Mouse (Mus musculus): Measurements from ENCODE around the gene Fam187a. TPM values are rescaled to one million over a fixed set of nuclear protein-coding genes. Genes with fewer than 3 reads are reported as not detected.

Gene Fam187a
- polyA plus RNA-seq, 1 experiment from 2014 or later: not detected

- DNase-seq (ENCODE audit: low spot score): no peak
Measured at GRCm38 (mm10) chr11:102894716-102895115, 9.7 kb downstream of the Fam187a start.

DNA sequence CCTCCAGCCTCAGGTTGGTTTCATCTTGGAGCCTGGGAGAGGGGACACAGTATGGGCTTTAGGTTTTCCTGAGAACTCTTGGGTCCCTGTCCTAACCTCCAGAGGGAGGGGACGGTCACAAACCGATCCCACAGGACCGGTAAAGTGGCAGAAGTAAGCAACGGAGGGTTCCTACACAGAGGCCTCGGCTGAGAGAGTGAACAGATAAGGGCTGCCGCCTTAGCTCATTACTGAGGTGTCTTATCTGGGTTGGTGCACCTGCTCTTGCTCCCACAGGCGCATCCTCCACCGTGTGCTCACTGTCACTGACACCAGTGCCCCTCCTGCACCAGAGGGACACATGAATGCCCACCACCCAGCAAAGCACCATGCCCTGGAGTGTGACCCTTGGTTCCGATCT is 10.8 kb downstream of the Fam187a start:
- no peak for DNase-seq (ENCODE audit: low spot score)

DNA sequence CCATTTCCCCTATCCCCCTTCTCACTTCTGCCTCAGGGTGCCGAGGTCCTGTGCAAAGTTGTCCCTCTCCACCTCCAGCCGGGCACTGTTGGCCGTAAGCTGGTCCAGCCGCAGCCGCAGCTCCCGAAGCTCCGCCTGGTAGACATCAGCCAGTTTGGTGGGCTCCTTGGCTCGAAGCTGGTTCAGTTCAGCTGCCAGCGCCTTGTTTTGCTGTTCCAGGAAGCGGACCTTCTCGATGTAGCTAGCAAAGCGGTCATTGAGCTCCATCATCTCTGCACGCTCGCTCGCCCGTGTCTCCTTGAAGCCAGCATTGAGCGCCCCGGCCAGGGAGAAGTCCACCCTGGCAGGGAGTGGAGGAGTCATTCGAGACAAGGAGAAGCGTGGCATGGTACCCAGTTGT is 11.7 kb downstream of the Fam187a start:
- no peak for DNase-seq (ENCODE audit: low spot score)

GRCm38 (mm10) chr11:102898408-102898807 is 13.4 kb downstream of the Fam187a start:
- no peak for DNase-seq (ENCODE audit: low spot score)

DNA sequence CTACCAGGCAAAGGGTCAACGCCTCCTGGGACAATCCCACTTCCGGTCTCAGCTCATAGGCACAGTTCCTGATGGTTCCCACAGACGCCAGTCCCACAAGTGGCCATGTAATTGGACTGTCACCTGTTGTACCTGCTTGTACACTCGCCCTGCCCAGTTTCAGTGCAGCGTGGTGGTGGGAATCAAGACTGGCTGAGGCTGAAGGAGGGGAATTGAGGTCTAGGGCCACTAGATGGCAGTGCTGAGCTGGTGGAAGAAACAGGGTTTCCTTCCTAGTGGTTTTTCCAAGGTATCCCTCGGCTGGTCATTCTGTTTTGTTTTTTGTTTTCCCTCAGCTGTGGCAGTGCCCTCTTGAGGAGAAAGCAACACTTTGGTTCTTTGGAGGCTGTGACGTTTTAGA is 15.8 kb downstream of the Fam187a start, which contains the start of gene Gfap:
Gene Gfap (minus strand): TSS at position 150 of the 400 bp plus-strand sequence.
- DNase-seq (ENCODE audit: low spot score): peak; percentile 57

DNA sequence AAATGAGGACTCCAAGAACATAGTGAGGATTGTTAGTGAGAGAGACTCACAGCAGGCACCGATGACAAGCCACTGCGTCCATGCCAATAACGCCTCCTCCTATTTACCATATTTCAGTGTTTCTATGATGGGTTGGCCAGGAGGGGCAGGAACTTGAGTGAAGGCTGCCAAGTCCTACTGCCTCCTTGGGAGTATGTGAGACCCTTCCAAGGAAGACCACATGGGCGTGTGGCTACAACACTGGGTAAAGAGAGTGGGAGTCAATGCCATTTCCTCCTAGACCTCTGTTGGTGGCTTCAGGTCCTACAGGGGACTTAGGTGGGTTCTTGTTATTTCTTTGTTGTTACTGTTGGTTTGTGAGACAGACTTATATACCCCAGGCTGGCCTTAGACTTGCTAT is 16.2 kb downstream of the Fam187a start:
- no peak for DNase-seq (ENCODE audit: low spot score)

DNA sequence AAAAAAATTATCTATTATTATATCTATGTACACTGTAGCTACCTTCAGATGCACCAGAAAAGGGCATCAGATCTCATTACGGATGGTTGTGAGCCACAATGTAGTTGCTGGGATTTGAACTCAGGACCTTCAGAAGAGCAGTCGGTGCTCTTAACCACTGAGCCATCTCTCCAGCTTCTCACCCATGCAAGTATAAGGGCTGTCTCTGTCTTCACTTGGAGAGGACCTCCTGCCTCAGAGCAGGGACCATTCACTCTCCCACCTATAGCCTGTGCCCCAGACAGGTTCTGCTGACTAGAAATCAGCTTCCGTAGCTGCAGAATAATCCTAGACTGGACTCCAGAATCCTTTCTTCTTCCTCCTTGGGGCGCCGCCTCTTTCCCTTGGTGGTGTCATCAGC is 17.1 kb downstream of the Fam187a start:
- DNase-seq (ENCODE audit: low spot score): no peak

GRCm38 (mm10) chr11:102903654-102904053 is 18.7 kb downstream of the Fam187a start:
- no peak for DNase-seq (ENCODE audit: low spot score)

DNA sequence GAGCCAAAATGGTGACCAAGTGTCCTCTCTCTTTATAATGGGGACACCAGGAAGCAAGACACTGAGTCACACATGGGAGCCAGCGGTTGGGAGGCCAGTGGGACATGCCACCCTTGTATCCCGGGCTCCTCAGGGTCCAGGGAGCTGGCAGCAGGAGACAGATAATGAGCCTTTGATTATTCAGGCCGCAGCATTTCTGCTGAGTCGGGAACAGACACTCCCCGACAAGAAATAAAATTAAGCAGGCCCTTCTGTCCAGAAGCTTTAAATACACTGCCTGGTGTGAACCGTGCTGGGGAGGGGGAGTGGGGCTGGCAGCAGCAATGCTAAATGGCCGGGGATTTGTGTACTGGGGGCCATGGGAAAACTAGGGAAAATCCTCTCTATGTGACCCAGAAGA is 26.4 kb downstream of the Fam187a start:
- DNase-seq (ENCODE audit: low spot score): no peak

GRCm38 (mm10) chr11:102915380-102915779 is 30.4 kb downstream of the Fam187a start:
- DNase-seq (ENCODE audit: low spot score): no peak

DNA sequence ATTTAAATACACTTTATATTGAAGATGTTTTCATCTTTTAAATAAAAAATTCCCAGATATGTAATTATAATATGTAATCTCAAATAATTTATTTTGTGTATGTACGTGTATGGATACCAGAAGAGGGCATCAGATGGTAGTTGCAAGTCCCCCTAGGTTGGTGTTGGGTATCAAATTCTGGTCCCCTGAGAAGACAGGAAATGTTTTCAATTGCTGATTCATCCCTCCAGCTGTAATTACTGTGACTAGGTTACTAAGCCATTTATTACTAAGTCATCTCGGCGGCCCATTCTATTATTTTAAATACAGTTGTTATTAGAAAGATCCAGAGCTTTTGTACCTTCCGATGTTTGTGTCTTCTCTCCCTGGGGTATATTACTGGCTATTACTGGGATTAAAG is 33.1 kb downstream of the Fam187a start:
- no peak for DNase-seq (ENCODE audit: low spot score)

DNA sequence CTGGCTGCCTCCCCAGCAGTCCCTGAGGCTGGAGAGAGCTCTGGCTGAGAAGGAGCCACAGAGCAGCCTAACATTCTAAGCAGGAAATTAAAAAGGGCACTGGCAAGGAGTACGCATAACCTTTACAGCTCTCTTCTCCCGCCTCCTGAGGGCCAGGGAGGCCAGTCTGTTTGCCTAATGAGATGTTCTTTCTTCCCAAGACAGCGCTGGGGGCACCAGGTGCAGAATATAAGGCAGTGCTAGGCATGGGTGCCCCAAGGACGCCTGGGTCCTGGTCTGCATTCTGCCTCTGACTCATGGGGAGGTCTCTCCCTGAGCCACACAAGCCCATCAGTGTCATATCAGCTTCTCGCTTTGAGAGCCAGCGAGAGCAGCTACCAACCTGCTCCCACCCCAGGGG is 36.5 kb downstream of the Fam187a start:
- DNase-seq (ENCODE audit: low spot score): no peak

DNA sequence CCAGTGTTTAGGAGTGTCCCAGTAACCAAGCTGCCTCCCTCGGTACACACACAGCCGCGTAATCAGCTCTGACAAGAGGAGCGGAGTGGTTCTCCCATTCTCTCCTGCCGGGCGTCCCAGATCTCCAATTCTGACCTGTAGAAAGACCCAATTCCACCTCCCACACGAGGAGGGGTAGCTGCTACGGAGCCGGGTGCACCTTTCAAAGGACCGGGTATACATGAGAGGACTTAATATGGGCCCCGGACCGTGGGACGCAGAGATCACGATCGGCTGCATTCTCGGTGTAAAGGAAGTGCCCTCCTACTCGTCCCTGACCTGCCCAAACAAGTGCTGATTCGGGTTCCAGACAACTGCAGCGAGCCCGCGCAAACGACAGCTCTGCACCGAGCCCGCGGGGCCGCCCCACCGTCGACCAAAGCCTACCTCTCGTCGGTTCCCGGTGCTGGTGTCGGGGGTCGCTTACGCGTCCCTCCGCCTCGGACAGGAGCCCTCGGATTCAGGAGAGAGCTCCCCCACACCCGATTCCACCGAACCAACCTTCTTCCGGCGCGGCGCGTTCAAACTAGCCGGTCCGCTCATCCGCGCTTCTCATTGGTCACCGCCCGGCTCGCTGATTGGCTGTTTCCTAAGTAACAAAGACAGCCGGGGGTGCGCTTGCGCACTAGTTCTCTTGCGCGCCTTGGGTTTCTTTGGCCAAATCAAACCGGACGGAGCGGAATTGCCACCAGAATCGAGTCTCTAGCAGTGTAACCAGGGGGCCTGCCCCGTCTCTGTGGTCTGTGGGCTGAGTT is 39.8 kb downstream of the Fam187a start, which contains the start of gene Kif18b:
Gene Kif18b (minus strand): TSS at position 568 of the 794 bp plus-strand sequence.
- peak; percentile 95 for DNase-seq (ENCODE audit: low spot score)

DNA sequence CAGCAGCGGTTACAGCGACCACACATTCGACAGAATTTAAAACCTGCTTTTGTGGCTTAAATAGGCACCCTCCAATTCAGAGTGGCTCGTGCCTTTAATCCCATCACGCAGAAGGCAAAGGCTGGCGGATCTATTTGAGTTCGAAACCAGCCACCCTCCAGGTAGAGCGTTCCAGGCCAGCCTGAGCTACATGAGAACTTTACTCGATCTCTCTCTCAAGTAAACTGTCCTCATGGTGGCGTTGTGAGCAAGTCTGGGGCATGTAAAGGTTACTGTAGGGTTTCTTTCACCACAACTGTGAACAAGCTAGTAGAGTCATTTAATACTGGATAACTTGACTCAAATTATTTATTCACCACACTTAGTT is 40.4 kb downstream of the Fam187a start:
- peak; percentile 70 for DNase-seq (ENCODE audit: low spot score)

GRCm38 (mm10) chr11:102930672-102931071 is 45.7 kb downstream of the Fam187a start:
- DNase-seq (ENCODE audit: low spot score): peak; percentile 8

GRCm38 (mm10) chr11:102936272-102936671 is 51.3 kb downstream of the Fam187a start:
- no peak for DNase-seq (ENCODE audit: low spot score)

Other genes with a start within 250 kb of the Fam187a start
- gene Meioc, start 221.5 kb upstream of the Fam187a start, polyA plus RNA-seq (2015; fragmentation: Nextera tagmentation; extraction: Ambion mirVana): 0.05 TPM in 1 of 2 replicates, not detected in the other
- 37.1 and 38.5 TPM in 2 replicates for gene Ccdc43, start 187.4 kb upstream of the Fam187a start, polyA plus RNA-seq (2015; fragmentation: Nextera tagmentation; extraction: Ambion mirVana)
- gene Adam11, start 123.7 kb upstream of the Fam187a start, polyA plus RNA-seq (2015; fragmentation: Nextera tagmentation; extraction: Ambion mirVana): 1.4 and 1.7 TPM in 2 replicates
- gene Gjc1, start 65.5 kb upstream of the Fam187a start, polyA plus RNA-seq (2015; fragmentation: Nextera tagmentation; extraction: Ambion mirVana): 4.8 TPM in 2 replicates
- gene Higd1b, start 49.3 kb upstream of the Fam187a start, polyA plus RNA-seq (2015; fragmentation: Nextera tagmentation; extraction: Ambion mirVana): 4.2 and 4.8 TPM in 2 replicates
- 160 and 164 TPM in 2 replicates for gene Eftud2, start 4.2 kb upstream of the Fam187a start, polyA plus RNA-seq (2015; fragmentation: Nextera tagmentation; extraction: Ambion mirVana)
- gene Ccdc103, start 4.0 kb upstream of the Fam187a start, polyA plus RNA-seq (2015; fragmentation: Nextera tagmentation; extraction: Ambion mirVana): 0.12 and 0.54 TPM in 2 replicates
- 0.84 and 0.92 TPM in 2 replicates for gene Gfap, start 15.7 kb downstream of the Fam187a start, polyA plus RNA-seq (2015; fragmentation: Nextera tagmentation; extraction: Ambion mirVana)
- 7.5 and 8.4 TPM in 2 replicates for gene Kif18b, start 40.0 kb downstream of the Fam187a start, polyA plus RNA-seq (2015; fragmentation: Nextera tagmentation; extraction: Ambion mirVana)
- 0.12 TPM in 1 of 2 replicates, not detected in the other for gene C1ql1, start 61.5 kb downstream of the Fam187a start, polyA plus RNA-seq (2015; fragmentation: Nextera tagmentation; extraction: Ambion mirVana)
- 81.6 and 85.6 TPM in 2 replicates for gene Nmt1, start 143.0 kb downstream of the Fam187a start, polyA plus RNA-seq (2015; fragmentation: Nextera tagmentation; extraction: Ambion mirVana)
- gene Dcakd, start 143.2 kb downstream of the Fam187a start, polyA plus RNA-seq (2015; fragmentation: Nextera tagmentation; extraction: Ambion mirVana): 31.3 and 39.8 TPM in 2 replicates
- 1.2 and 1.3 TPM in 2 replicates for gene Plcd3, start 216.5 kb downstream of the Fam187a start, polyA plus RNA-seq (2015; fragmentation: Nextera tagmentation; extraction: Ambion mirVana)
- 22.0 and 23.5 TPM in 2 replicates for gene Acbd4, start 216.5 kb downstream of the Fam187a start, polyA plus RNA-seq (2015; fragmentation: Nextera tagmentation; extraction: Ambion mirVana)
- gene Hexim1, start 231.1 kb downstream of the Fam187a start, polyA plus RNA-seq (2015; fragmentation: Nextera tagmentation; extraction: Ambion mirVana): 4.9 and 5.9 TPM in 2 replicates
- gene Hexim2, start 247.3 kb downstream of the Fam187a start, polyA plus RNA-seq (2015; fragmentation: Nextera tagmentation; extraction: Ambion mirVana): 6.9 and 8.9 TPM in 2 replicates

All from thymus, postnatal 0 days (tissue).